Mouse (Mus musculus): ENCODE results near the gene Cst6.

Cst6 gene

GRCm38 (mm10) chr19:5294972-5295735 lies 54.2 kb downstream of the Cst6 start, which contains the start of gene Sf3b2:
Gene Sf3b2, minus strand, starts transcription at chr19:5295455.
- in situ Hi-C loops (cut with MboI; ENCODE audit: low sequenced_read_pairs) = no loop called here
